Comparison of ENCODE assay signal across 8 mouse cellular contexts in the genomic region with DNA sequence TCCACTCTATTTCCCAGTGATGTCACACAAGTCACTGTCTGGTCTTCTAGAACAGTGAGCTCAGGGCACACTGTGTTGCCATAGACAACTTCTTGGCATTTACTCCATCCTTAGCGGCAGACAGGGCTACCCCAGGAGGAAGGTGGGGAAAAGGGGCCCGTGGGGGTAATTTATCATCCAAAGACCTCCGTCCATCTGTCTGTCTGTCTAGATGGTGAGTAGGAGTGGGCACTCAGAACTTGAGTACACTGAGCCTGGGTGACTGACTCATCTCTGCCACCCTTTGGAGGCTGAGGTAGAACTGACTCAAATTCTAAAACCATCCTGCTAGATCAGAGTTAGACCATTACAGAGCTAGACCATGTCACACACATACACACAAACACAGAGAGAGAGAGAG. TPM values are rescaled to one million over a fixed set of nuclear protein-coding genes. Genes with fewer than 3 reads are reported as not detected.
DNase-seq lines count a peak whose midpoint lies in the region; ATAC-seq and TF ChIP-seq lines count a peak whose summit lies in the region.

Stard10 (plus strand) TSS at position 73 of the 400 bp plus-strand sequence.

- no peak for TF ChIP-seq CTCF in ES-Bruce4 (IDR thresholded peaks at IDR 0.05; ENCODE audit: low read depth, low read length)

- no peak within 1 kb of the TSS for H3K9ac ChIP-seq in hindbrain, embryonic 12.5 days
- H3K9ac ChIP-seq in hindbrain, embryonic 11.5 days (ENCODE audit: low read depth, low read length): no peak within 1 kb of the TSS
- H3K9ac ChIP-seq in ES-Bruce4 (ENCODE audit: low read depth, poor library complexity, severe bottlenecking): no peak within 1 kb of the TSS
- H3K9ac ChIP-seq in intestine, embryonic 16.5 days (ENCODE audit: low read depth, low read length): no peak within 1 kb of the TSS

- no peak within 1 kb of the TSS for H3K27ac ChIP-seq in hindbrain, embryonic 12.5 days
- no peak within 1 kb of the TSS for H3K27ac ChIP-seq in hindbrain, embryonic 11.5 days (ENCODE audit: low read depth, low read length)
- H3K27ac ChIP-seq in ES-Bruce4 (ENCODE audit: insufficient read depth, low read length): no peak within 1 kb of the TSS
- H3K27ac ChIP-seq in intestine, embryonic 16.5 days (ENCODE audit: low read length): peak within 1 kb of the TSS; percentile 46

- peaks cover 28% of the 10 kb centered on the region for H3K27me3 ChIP-seq in hindbrain, embryonic 12.5 days
- H3K27me3 ChIP-seq in hindbrain, embryonic 11.5 days (ENCODE audit: control insufficient read depth, insufficient read depth, low read length): peaks cover 14% of the 10 kb centered on the region
- H3K27me3 ChIP-seq in ES-Bruce4 (ENCODE audit: control insufficient read depth, insufficient read depth, low read length, poor library complexity, severe bottlenecking): no peaks in the 10 kb centered on the region
- H3K27me3 ChIP-seq in intestine, embryonic 16.5 days (replicated peaks; ENCODE audit: control insufficient read depth, insufficient read depth, low read length): no peaks in the 10 kb centered on the region

- H3K36me3 ChIP-seq in hindbrain, embryonic 12.5 days: no peaks in the 10 kb centered on the region
- H3K36me3 ChIP-seq in hindbrain, embryonic 11.5 days (ENCODE audit: control insufficient read depth, insufficient read depth, low read length): no peaks in the 10 kb centered on the region
- H3K36me3 ChIP-seq in ES-Bruce4 (ENCODE audit: control insufficient read depth, insufficient read depth, low read length, poor library complexity, severe bottlenecking): no peaks in the 10 kb centered on the region
- no peaks in the 10 kb centered on the region for H3K36me3 ChIP-seq in intestine, embryonic 16.5 days (ENCODE audit: control insufficient read depth, insufficient read depth, low read length)

- WGBS in hindbrain, embryonic 12.5 days: 81% methylated on average over 3 of the region's 3 CpGs
- 73% methylated on average over 3 of the region's 3 CpGs for WGBS in hindbrain, embryonic 11.5 days
- WGBS in intestine, embryonic 16.5 days: 72% methylated on average over 3 of the region's 3 CpGs

- no peak for TF ChIP-seq EP300 in ES-Bruce4 (IDR thresholded peaks at IDR 0.05; ENCODE audit: insufficient read depth, low read depth, low read length)

- ATAC-seq in hindbrain, embryonic 12.5 days (ENCODE audit: low FRiP score): no peak
- ATAC-seq in hindbrain, embryonic 11.5 days (ENCODE audit: low FRiP score): no peak
- no peak for ATAC-seq in erythroid progenitor cell, adult 5-6 weeks (replicated peaks; ENCODE audit: low FRiP score, poor library complexity, severe bottlenecking)
- no peak for ATAC-seq in intestine, embryonic 16.5 days
- ATAC-seq in neutrophil, adult 5-6 weeks (ENCODE audit: extremely low read depth, insufficient number of reproducible peaks, low FRiP score, poor library complexity, severe bottlenecking): no peak
- no peak for ATAC-seq in cerebellum, adult (ENCODE audit: insufficient number of reproducible peaks, low FRiP score, low TSS enrichment)

- H3K4me2 ChIP-seq in hindbrain, embryonic 12.5 days (replicated peaks): no peak within 1 kb of the TSS
- H3K4me2 ChIP-seq in hindbrain, embryonic 11.5 days (replicated peaks; ENCODE audit: low read depth, low read length): no peak within 1 kb of the TSS
- H3K4me2 ChIP-seq in intestine, embryonic 16.5 days (ENCODE audit: low read depth, low read length): no peak within 1 kb of the TSS

- H3K9me3 ChIP-seq in hindbrain, embryonic 12.5 days (replicated peaks): no peaks in the 10 kb centered on the region
- no peaks in the 10 kb centered on the region for H3K9me3 ChIP-seq in hindbrain, embryonic 11.5 days (ENCODE audit: control insufficient read depth, low read length)
- H3K9me3 ChIP-seq in ES-Bruce4 (replicated peaks; ENCODE audit: control insufficient read depth, insufficient read depth, low read length, poor library complexity, severe bottlenecking): no peaks in the 10 kb centered on the region
- no peaks in the 10 kb centered on the region for H3K9me3 ChIP-seq in intestine, embryonic 16.5 days (ENCODE audit: control insufficient read depth, low read length)

- H3K4me1 ChIP-seq in hindbrain, embryonic 12.5 days: peaks cover 10% of the 10 kb centered on the region
- peaks cover 3% of the 10 kb centered on the region; the same call in 1 of the 2 replicates for H3K4me1 ChIP-seq in hindbrain, embryonic 11.5 days (replicated peaks; ENCODE audit: control insufficient read depth, insufficient read depth, low read length)
- H3K4me1 ChIP-seq in ES-Bruce4 (ENCODE audit: control insufficient read depth, insufficient read depth, low read length): no peaks in the 10 kb centered on the region
- peaks cover 28% of the 10 kb centered on the region for H3K4me1 ChIP-seq in intestine, embryonic 16.5 days (ENCODE audit: control insufficient read depth, insufficient read depth, low read length)

- no peak for TF ChIP-seq POLR2A in ES-Bruce4 (IDR thresholded peaks at IDR 0.05; ENCODE audit: insufficient read depth, low read length)

- no peak within 1 kb of the TSS for H3K4me3 ChIP-seq in hindbrain, embryonic 12.5 days
- no peak within 1 kb of the TSS for H3K4me3 ChIP-seq in hindbrain, embryonic 11.5 days (ENCODE audit: low read depth, low read length)
- H3K4me3 ChIP-seq in ES-Bruce4 (ENCODE audit: low read depth, low read length): no peak within 1 kb of the TSS
- H3K4me3 ChIP-seq in intestine, embryonic 16.5 days (ENCODE audit: low read length): no peak within 1 kb of the TSS

- no peak for DNase-seq in hindbrain, embryonic 11.5 days (ENCODE audit: low spot score)
- no peak for DNase-seq in T-cell, adult 2 months (ENCODE audit: low spot score)

RNA-seq across cellular contexts. Expression of gene Stard10, which starts in this region (rescaled TPM):
- polyA plus RNA-seq in hindbrain, embryonic 12.5 days (2016; fragmentation: Nextera tagmentation; extraction: Ambion mirVana): 10.6 and 11.5 TPM in 2 replicates
- 8.1 and 8.7 TPM in 2 replicates for polyA plus RNA-seq in hindbrain, embryonic 11.5 days (2014; fragmentation: Nextera tagmentation; extraction: Ambion mirVana)
- polyA plus RNA-seq in ES-Bruce4 (2011; ENCODE audit: insufficient read depth, insufficient read length, low read depth, missing spikeins): 54.3 and 58.2 TPM in 2 replicates
- total RNA-seq in erythroid progenitor cell, adult 5-6 weeks (2015; ENCODE audit: low replicate concordance): 73.9 and 101 TPM in 2 replicates
- 37.4 and 52.9 TPM in 2 replicates for total RNA-seq in erythroid progenitor cell, adult 5-6 weeks (2017; ENCODE audit: low replicate concordance)
- polyA plus RNA-seq in intestine, embryonic 16.5 days (2015; fragmentation: Nextera tagmentation; extraction: Ambion mirVana): 101 and 106 TPM in 2 replicates
- total RNA-seq in neutrophil, adult 5-6 weeks (2017): 14.3 and 27.9 TPM in 2 replicates
